Mouse (Mus musculus): ENCODE measurements at regions not wholly inside any gene's neighbourhood (a gene's known extent, or its start where the extent isn't known, plus 50 kb on each side); places are given as distances from the start of the nearest gene placed in this dataset.

GRCm38 (mm10) chr8:107642241-107642640 is 54.0 kb upstream of the Psmd7 start:
- Histone ChIP-seq H3K27me3 (ENCODE audit: control insufficient read depth, insufficient read depth, low read depth, low read length) (no peaks in the 10 kb centered on the region), H3K36me3 (ENCODE audit: control insufficient read depth, insufficient read depth, low read length) (no peaks in the 10 kb centered on the region), H3K4me3 (ENCODE audit: low read depth, low read length) (no peak overlapping the region), H3K27ac (ENCODE audit: low read length) (no peak overlapping the region), H3K9me3 (replicated peaks; ENCODE audit: control insufficient read depth, low read length, poor library complexity, severe bottlenecking) (no peaks in the 10 kb centered on the region), H3K4me1 (ENCODE audit: control insufficient read depth, insufficient read depth, low read length) (no peaks in the 10 kb centered on the region), H3K4me2 (ENCODE audit: low read length) (no peak overlapping the region), H3K9ac (ENCODE audit: low read depth, low read length) (no peak overlapping the region)
- 82% methylated on average over 8 of the region's 8 CpGs for WGBS
- no peak for ATAC-seq

DNA sequence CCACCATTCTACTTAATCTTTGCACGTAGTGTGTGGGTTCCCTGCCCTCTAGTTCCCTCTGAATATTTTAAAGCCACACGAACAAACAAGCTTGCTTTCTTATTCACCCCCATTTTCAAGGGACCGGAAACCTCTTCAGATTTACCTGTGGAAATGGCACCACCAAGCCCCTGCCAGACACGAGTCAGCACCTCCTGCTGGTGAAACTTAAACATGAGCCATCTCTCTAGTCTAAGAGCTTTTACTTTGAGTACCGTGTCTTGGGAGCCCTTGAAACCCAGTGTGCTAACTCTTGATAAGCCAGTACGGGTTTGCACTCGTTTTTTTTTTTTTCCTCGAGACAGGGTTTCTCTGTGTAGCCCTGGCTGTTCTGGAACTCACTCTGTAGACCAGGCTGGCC is 59.7 kb upstream of the Psmd7 start:
- Histone ChIP-seq H3K27me3 (ENCODE audit: control insufficient read depth, insufficient read depth, low read depth, low read length) (no peaks in the 10 kb centered on the region), H3K4me3 (ENCODE audit: low read depth, low read length) (no peak overlapping the region), H3K4me2 (ENCODE audit: low read length) (no peak overlapping the region), H3K9me3 (replicated peaks; ENCODE audit: control insufficient read depth, low read length, poor library complexity, severe bottlenecking) (no peaks in the 10 kb centered on the region), H3K4me1 (ENCODE audit: control insufficient read depth, insufficient read depth, low read length) (peaks cover 2% of the 10 kb centered on the region; the same call in 1 of the 2 replicates), H3K36me3 (ENCODE audit: control insufficient read depth, insufficient read depth, low read length) (no peaks in the 10 kb centered on the region), H3K27ac (ENCODE audit: low read length) (no peak overlapping the region), H3K9ac (ENCODE audit: low read depth, low read length) (no peak overlapping the region)
- ATAC-seq, result no peak
- WGBS, result 90% methylated on average over 8 of the region's 8 CpGs

DNA sequence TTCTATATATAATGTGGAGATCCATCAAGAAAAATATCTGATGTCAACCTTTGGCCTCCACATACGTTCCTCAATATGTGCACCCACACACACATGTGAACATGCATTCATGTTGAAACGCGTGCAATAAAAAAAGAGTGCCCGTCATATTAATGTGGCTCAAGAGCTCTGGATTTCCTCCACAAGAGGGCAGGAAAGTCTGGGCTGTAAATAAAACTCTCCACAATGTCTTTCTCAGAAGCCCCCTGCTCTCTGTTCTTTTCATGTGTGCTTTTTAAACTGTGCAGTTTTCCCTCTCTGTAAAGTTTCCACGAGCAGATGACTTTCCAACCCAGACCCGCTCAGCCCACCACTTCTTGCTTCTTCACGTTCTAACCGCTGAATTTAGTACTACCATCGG is 62.0 kb upstream of the Psmd7 start:
- no peak overlapping the region; the same call in 1 of the 2 replicates for H3K27ac ChIP-seq (ENCODE audit: low read length)
- no peak overlapping the region for H3K4me3 ChIP-seq (ENCODE audit: low read depth, low read length)
- H3K9me3 ChIP-seq (replicated peaks; ENCODE audit: control insufficient read depth, low read length, poor library complexity, severe bottlenecking), result no peaks in the 10 kb centered on the region
- WGBS, result 83% methylated on average over 9 of the region's 9 CpGs
- H3K4me1 ChIP-seq (ENCODE audit: control insufficient read depth, insufficient read depth, low read length), result peaks cover 2% of the 10 kb centered on the region; the same call in 1 of the 2 replicates
- no peaks in the 10 kb centered on the region for H3K27me3 ChIP-seq (ENCODE audit: control insufficient read depth, insufficient read depth, low read depth, low read length)
- no peak for ATAC-seq
- H3K9ac ChIP-seq (ENCODE audit: low read depth, low read length), result no peak overlapping the region
- H3K36me3 ChIP-seq (ENCODE audit: control insufficient read depth, insufficient read depth, low read length), result no peaks in the 10 kb centered on the region
- H3K4me2 ChIP-seq (ENCODE audit: low read length), result no peak overlapping the region

DNA sequence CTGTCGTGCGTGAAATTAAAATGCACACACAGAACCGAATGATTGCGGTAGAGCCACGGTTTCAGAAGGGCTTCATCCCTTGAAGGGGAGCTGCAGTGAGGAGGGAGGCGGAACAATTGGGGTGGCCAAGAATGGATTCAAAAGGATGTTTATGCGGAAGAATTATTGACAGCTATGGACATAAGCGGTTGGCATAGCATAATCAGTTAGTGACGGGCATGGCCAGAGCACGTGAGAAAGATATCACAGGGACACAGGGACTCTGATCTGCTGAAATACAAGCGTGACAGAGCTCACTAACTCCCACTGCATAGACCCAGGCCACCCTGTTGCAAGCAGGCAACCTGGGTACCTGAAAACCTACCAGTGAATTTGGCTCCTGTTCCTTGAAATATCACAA is 63.2 kb upstream of the Psmd7 start:
- no peaks in the 10 kb centered on the region for H3K9me3 ChIP-seq (replicated peaks; ENCODE audit: control insufficient read depth, low read length, poor library complexity, severe bottlenecking)
- no peak overlapping the region for H3K9ac ChIP-seq (ENCODE audit: low read depth, low read length)
- no peaks in the 10 kb centered on the region for H3K27me3 ChIP-seq (ENCODE audit: control insufficient read depth, insufficient read depth, low read depth, low read length)
- no peak overlapping the region for H3K27ac ChIP-seq (ENCODE audit: low read length)
- ATAC-seq, result no peak
- no peak overlapping the region for H3K4me3 ChIP-seq (ENCODE audit: low read depth, low read length)
- no peaks in the 10 kb centered on the region for H3K36me3 ChIP-seq (ENCODE audit: control insufficient read depth, insufficient read depth, low read length)
- 52% methylated on average over 11 of the region's 11 CpGs for WGBS
- peak overlapping the region; percentile 33 for H3K4me2 ChIP-seq (ENCODE audit: low read length)
- peaks cover 2% of the 10 kb centered on the region; the same call in 1 of the 2 replicates for H3K4me1 ChIP-seq (ENCODE audit: control insufficient read depth, insufficient read depth, low read length)

DNA sequence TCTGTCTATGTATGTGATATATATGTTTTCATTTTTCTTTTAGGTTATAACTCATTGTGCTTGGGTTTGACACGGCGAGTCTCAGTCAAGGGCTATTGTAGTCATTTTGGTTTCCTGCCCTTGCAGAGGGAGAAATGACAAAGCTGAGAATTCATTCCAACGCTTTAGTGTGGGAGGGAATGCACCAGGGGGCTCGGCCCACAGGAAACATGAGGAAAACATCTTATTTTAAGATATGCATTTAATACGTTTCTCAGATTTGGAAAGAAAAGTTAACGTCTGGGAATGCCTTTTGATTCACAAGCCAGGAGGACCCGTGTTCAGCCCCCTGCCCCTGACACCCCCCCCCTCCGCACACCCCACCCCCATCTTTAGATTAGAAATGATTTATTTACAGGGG is 64.0 kb upstream of the Psmd7 start:
- H3K27me3 ChIP-seq (ENCODE audit: control insufficient read depth, insufficient read depth, low read depth, low read length), result no peaks in the 10 kb centered on the region
- no peaks in the 10 kb centered on the region; the same call in 1 of the 2 replicates for H3K9me3 ChIP-seq (replicated peaks; ENCODE audit: control insufficient read depth, low read length, poor library complexity, severe bottlenecking)
- no peak for ATAC-seq
- WGBS, result 77% methylated on average over 8 of the region's 8 CpGs
- no peak overlapping the region for H3K4me2 ChIP-seq (ENCODE audit: low read length)
- peaks cover 2% of the 10 kb centered on the region; the same call in 1 of the 2 replicates for H3K4me1 ChIP-seq (ENCODE audit: control insufficient read depth, insufficient read depth, low read length)
- H3K9ac ChIP-seq (ENCODE audit: low read depth, low read length), result no peak overlapping the region
- no peak overlapping the region for H3K4me3 ChIP-seq (ENCODE audit: low read depth, low read length)
- H3K27ac ChIP-seq (ENCODE audit: low read length), result no peak overlapping the region
- H3K36me3 ChIP-seq (ENCODE audit: control insufficient read depth, insufficient read depth, low read length), result no peaks in the 10 kb centered on the region

DNA sequence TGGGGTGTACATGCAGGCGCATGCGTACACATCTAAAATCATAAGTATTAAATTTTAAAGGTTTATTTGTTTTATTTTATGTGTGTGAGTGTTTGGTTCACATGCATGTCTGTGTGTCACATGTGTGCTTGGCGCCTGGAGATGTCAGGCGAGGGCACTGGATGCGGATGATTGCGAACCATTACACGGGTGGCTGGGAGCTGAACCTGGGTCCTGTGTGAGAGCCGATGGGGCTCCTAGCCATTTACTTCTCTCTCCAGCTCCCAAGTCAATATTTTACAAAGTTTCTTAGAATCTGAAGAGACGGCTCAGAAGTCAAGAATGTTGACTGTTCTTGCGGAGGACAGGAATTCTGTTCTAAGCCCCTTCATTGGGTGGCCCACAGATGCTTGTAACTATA is 65.4 kb upstream of the Psmd7 start:
- no peaks in the 10 kb centered on the region for H3K36me3 ChIP-seq (ENCODE audit: control insufficient read depth, insufficient read depth, low read length)
- H3K4me1 ChIP-seq (ENCODE audit: control insufficient read depth, insufficient read depth, low read length), result peaks cover 2% of the 10 kb centered on the region; the same call in 1 of the 2 replicates
- no peak for ATAC-seq
- no peak overlapping the region for H3K9ac ChIP-seq (ENCODE audit: low read depth, low read length)
- no peaks in the 10 kb centered on the region; the same call in 1 of the 2 replicates for H3K9me3 ChIP-seq (replicated peaks; ENCODE audit: control insufficient read depth, low read length, poor library complexity, severe bottlenecking)
- 94% methylated on average over 10 of the region's 10 CpGs for WGBS
- no peak overlapping the region for H3K4me3 ChIP-seq (ENCODE audit: low read depth, low read length)
- H3K27ac ChIP-seq (ENCODE audit: low read length), result no peak overlapping the region
- no peaks in the 10 kb centered on the region for H3K27me3 ChIP-seq (ENCODE audit: control insufficient read depth, insufficient read depth, low read depth, low read length)
- no peak overlapping the region for H3K4me2 ChIP-seq (ENCODE audit: low read length)

GRCm38 (mm10) chr8:107656622-107657021 is 68.4 kb upstream of the Psmd7 start:
- no peak overlapping the region for H3K27ac ChIP-seq (ENCODE audit: low read length)
- no peaks in the 10 kb centered on the region; the same call in 1 of the 2 replicates for H3K9me3 ChIP-seq (replicated peaks; ENCODE audit: control insufficient read depth, low read length, poor library complexity, severe bottlenecking)
- H3K4me1 ChIP-seq (ENCODE audit: control insufficient read depth, insufficient read depth, low read length), result peaks cover 2% of the 10 kb centered on the region; the same call in 1 of the 2 replicates
- no peak overlapping the region for H3K9ac ChIP-seq (ENCODE audit: low read depth, low read length)
- 73% methylated on average over 5 of the region's 5 CpGs for WGBS
- ATAC-seq, result no peak
- no peak overlapping the region for H3K4me2 ChIP-seq (ENCODE audit: low read length)
- H3K36me3 ChIP-seq (ENCODE audit: control insufficient read depth, insufficient read depth, low read length), result no peaks in the 10 kb centered on the region
- H3K4me3 ChIP-seq (ENCODE audit: low read depth, low read length), result no peak overlapping the region
- H3K27me3 ChIP-seq (ENCODE audit: control insufficient read depth, insufficient read depth, low read depth, low read length), result no peaks in the 10 kb centered on the region

DNA sequence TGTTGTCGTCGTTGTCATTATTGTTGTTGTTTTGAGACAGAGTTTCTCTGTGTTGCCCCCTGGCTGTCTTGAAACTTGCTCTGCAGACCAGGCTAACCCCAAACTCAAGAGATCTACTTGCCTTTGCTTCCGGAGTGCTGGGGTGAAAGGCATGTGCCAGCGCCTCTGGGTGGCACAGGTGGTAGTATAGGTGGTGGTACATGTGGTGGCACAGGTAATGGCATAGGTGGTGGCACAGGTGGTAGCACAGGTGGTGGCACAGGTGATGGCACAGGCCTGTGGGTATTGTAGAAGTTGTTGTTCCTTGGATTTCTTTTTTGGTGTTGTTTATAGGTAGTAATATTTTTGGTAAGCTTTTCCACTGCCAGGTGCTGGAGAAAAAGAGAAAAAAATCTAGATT is 69.5 kb upstream of the Psmd7 start:
- no peak for ATAC-seq
- no peak overlapping the region for H3K4me2 ChIP-seq (ENCODE audit: low read length)
- no peak overlapping the region for H3K27ac ChIP-seq (ENCODE audit: low read length)
- no peak overlapping the region for H3K4me3 ChIP-seq (ENCODE audit: low read depth, low read length)
- H3K9me3 ChIP-seq (replicated peaks; ENCODE audit: control insufficient read depth, low read length, poor library complexity, severe bottlenecking), result no peaks in the 10 kb centered on the region; the same call in 1 of the 2 replicates
- H3K9ac ChIP-seq (ENCODE audit: low read depth, low read length), result no peak overlapping the region
- no peaks in the 10 kb centered on the region for H3K4me1 ChIP-seq (ENCODE audit: control insufficient read depth, insufficient read depth, low read length)
- H3K27me3 ChIP-seq (ENCODE audit: control insufficient read depth, insufficient read depth, low read depth, low read length), result no peaks in the 10 kb centered on the region
- H3K36me3 ChIP-seq (ENCODE audit: control insufficient read depth, insufficient read depth, low read length), result no peaks in the 10 kb centered on the region
- WGBS, result 94% methylated on average over 4 of the region's 4 CpGs

- Histone ChIP-seq H3K27me3 (ENCODE audit: control insufficient read depth, insufficient read depth, low read depth, low read length) (no peaks in the 10 kb centered on the region), H3K4me2 (ENCODE audit: low read length) (no peak overlapping the region), H3K27ac (ENCODE audit: low read length) (no peak overlapping the region), H3K9ac (ENCODE audit: low read depth, low read length) (no peak overlapping the region), H3K36me3 (ENCODE audit: control insufficient read depth, insufficient read depth, low read length) (no peaks in the 10 kb centered on the region), H3K4me1 (ENCODE audit: control insufficient read depth, insufficient read depth, low read length) (no peaks in the 10 kb centered on the region), H3K9me3 (replicated peaks; ENCODE audit: control insufficient read depth, low read length, poor library complexity, severe bottlenecking) (no peaks in the 10 kb centered on the region; the same call in 1 of the 2 replicates), H3K4me3 (ENCODE audit: low read depth, low read length) (no peak overlapping the region)
- ATAC-seq, result no peak
- 96% methylated on average over 6 of the region's 6 CpGs for WGBS
These were observed 70.1 kb upstream of the Psmd7 start for GRCm38 (mm10) chr8:107658386-107658785.

Measured in midbrain, embryonic 16.5 days (tissue).